Mouse (Mus musculus) megakaryocyte, embryonic 14.5 days (primary cell): ENCODE results near the gene Cldn14.

Experiments
- FLI1 ChIP-seq: IDR thresholded peaks from 2 replicates; pipeline ENCODE4 v1.6.1; 2012; ENCODE audit warnings: low read length, inconsistent platforms, mixed read lengths
- GATA1 ChIP-seq: IDR thresholded peaks from 3 replicates; pipeline ENCODE4 v1.6.1; 2012; ENCODE audit warnings: mixed read lengths, low read length, inconsistent platforms, borderline replicate concordance

DNA sequence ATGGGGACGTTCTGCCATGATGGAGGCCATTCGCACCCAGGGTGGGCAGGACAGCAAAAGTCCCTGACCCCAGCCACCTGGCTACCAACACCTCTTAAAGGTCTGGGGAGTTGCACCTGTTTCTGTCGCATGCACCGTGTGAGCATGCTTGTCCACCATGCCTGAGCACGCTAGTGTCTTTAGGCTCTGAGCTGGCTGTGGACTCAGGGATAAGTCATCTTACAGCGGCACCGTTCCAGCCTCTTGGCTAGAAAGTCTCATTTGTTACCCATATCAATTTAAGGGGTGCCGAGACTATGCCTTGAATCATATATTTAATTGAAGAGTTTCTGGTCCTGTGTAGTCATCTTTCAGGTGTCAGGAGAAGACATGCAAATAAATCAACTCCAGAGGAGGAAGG lies 40.7 kb downstream of the Cldn14 start:
- TF ChIP-seq GATA1 (no peak), FLI1 (no peak)
